Mouse (Mus musculus): ENCODE measurements at regions not wholly inside any gene's neighbourhood (a gene's known extent, or its start where the extent isn't known, plus 50 kb on each side); places are given as distances from the start of the nearest gene placed in this dataset.

DNA sequence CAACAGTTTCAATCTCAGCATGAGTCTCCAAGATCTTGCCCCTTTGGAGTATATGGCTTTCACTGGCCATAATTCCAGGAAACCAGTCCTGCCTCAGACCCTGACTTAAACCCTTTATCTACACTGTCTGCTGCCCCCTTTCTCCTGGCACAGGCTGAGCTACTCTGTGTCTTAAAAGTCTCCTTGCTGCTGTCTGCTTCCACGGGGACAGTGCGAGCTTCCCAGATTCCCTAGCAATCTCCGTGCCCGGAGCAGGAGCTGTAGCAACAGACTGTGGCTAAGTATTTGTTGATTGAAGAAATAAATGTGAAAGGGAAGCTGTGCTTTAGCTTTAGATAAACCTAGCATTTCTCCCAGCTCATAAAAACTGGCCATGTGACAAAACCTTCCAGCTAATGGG, 95.2 kb upstream of the Ptch1 start:
- no peak for TF ChIP-seq GATA1 (IDR thresholded peaks at IDR 0.05; ENCODE audit: borderline replicate concordance, low read length)
- no peak for TF ChIP-seq FLI1 (IDR thresholded peaks at IDR 0.05; ENCODE audit: low read length)
